Comparison of ENCODE assay signal across 11 mouse cellular contexts in the genomic region with DNA sequence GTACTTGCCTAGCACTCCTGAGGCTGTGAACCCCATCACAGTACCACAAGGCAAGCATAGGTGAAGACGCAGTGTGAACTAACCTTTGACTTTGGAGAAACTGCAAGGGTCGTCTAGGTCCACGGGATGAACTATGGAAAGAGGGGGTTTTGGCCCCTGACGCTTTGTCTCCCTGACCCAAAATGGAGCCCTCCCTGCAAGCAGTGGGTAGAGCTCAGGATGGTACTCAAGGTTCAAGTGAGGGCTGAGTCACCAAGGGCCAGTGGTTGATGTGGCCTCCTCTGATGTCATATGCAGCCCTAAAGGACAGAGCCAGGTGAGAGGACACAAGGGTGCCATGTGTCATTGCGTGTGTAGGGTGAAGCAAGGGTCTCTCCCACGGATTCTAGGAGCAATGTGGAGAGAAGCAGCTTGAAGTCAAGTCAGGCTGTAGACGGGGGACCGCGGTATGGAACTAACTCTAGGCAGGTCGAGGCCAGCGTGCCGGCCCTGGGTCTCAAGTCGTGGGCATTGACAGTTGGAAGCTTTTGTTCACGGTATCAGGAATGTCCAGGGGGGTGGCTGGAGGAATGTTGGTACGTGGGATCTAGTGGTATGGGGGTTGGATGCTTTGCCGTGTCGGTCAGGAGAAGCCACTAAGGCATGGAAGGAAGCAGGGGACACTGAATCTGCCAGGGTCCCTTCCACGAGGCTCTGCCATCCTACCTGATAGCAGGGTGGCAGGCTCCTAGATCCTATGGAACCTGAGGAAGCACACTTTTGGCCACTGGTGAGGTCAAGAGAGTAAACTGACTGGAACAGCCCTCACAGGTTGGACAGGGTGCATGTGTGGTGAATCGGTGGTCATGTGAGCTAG. TPM values are rescaled to one million over a fixed set of nuclear protein-coding genes. Genes with fewer than 3 reads are reported as not detected.
DNase-seq lines count a peak whose midpoint lies in the region; ATAC-seq and TF ChIP-seq lines count a peak whose summit lies in the region.
"Had no signal": no experiment of that assay in that cellular context is flagged by ENCODE, and none has a peak within 500 bp of the region (broad histone marks: within the 10 kb centered on the region; RNA-seq: fewer than 3 reads in every experiment).

No protein-coding gene starts in this region.

- intact Hi-C loops in left cerebral cortex, adult 2 months (cut with DNase I): no loop called here

- H3K27me3 ChIP-seq in heart, embryonic 10.5 days (ENCODE audit: insufficient read depth, poor library complexity, severe bottlenecking): no peaks in the 10 kb centered on the region
- H3K27me3 ChIP-seq in liver, embryonic 12.5 days (replicated peaks): no peaks in the 10 kb centered on the region
- H3K27me3 ChIP-seq in forebrain, embryonic 11.5 days (ENCODE audit: control insufficient read depth, insufficient read depth, low read length): no peaks in the 10 kb centered on the region
- H3K27me3 ChIP-seq: CH12.LX; forebrain, embryonic 15.5 days; intestine, embryonic 15.5 days had no signal

- peak overlapping the region; percentile 97 for H3K27ac ChIP-seq in heart, embryonic 10.5 days
- peak overlapping the region; percentile 91 for H3K27ac ChIP-seq in left cerebral cortex, adult 2 months
- H3K27ac ChIP-seq in liver, embryonic 12.5 days: peak overlapping the region; percentile 98
- no peak overlapping the region for H3K27ac ChIP-seq in forebrain, embryonic 11.5 days (ENCODE audit: low read depth, low read length)

- no peak overlapping the region for H3K4me2 ChIP-seq in liver, embryonic 12.5 days
- H3K4me2 ChIP-seq in forebrain, embryonic 11.5 days (ENCODE audit: low read depth, low read length, severe bottlenecking): no peak overlapping the region
- H3K4me2 ChIP-seq: forebrain, embryonic 15.5 days had no signal

- peaks cover 87% of the 10 kb centered on the region for H3K4me1 ChIP-seq in heart, embryonic 10.5 days
- H3K4me1 ChIP-seq in liver, embryonic 12.5 days: peaks cover 53% of the 10 kb centered on the region
- peaks cover 5% of the 10 kb centered on the region; the same call in 1 of the 2 replicates for H3K4me1 ChIP-seq in forebrain, embryonic 11.5 days (replicated peaks; ENCODE audit: control insufficient read depth, insufficient read depth, low read length)

- H3K4me3 ChIP-seq in heart, embryonic 10.5 days: no peak overlapping the region
- no peak overlapping the region for H3K4me3 ChIP-seq in left cerebral cortex, adult 2 months
- H3K4me3 ChIP-seq in liver, embryonic 12.5 days: no peak overlapping the region
- H3K4me3 ChIP-seq in forebrain, embryonic 11.5 days (ENCODE audit: low read depth, low read length): no peak overlapping the region
- H3K4me3 ChIP-seq: forebrain, embryonic 15.5 days; intestine, embryonic 15.5 days had no signal

- WGBS in heart, embryonic 10.5 days: 91% methylated on average over 19 of the region's 19 CpGs
- WGBS in liver, embryonic 12.5 days (ENCODE audit: insufficient replicate concordance): 84% methylated on average over 19 of the region's 19 CpGs
- 94% methylated on average over 19 of the region's 19 CpGs for WGBS in forebrain, embryonic 11.5 days

- H3K36me3 ChIP-seq in heart, embryonic 10.5 days: peaks cover 42% of the 10 kb centered on the region
- peaks cover 52% of the 10 kb centered on the region for H3K36me3 ChIP-seq in liver, embryonic 12.5 days
- H3K36me3 ChIP-seq in forebrain, embryonic 11.5 days (ENCODE audit: control insufficient read depth, insufficient read depth, low read length): no peaks in the 10 kb centered on the region; the same call in 1 of the 2 replicates

- no peak for ATAC-seq in liver, embryonic 12.5 days
- ATAC-seq in forebrain, embryonic 11.5 days (replicated peaks; ENCODE audit: low FRiP score): no peak
- ATAC-seq: forebrain, embryonic 15.5 days; intestine, embryonic 15.5 days had no signal

- no peak for TF ChIP-seq CTCF in left cerebral cortex, adult 2 months (IDR thresholded peaks at IDR 0.05)

- no peak overlapping the region for H3K9ac ChIP-seq in liver, embryonic 12.5 days
- no peak overlapping the region for H3K9ac ChIP-seq in forebrain, embryonic 11.5 days (ENCODE audit: low read length)
- H3K9ac ChIP-seq: forebrain, embryonic 15.5 days; intestine, embryonic 15.5 days had no signal

- peak; percentile 40 to 72 for DNase-seq in adrenal gland, adult (ENCODE audit: inconsistent age in 2 of 2, low spot score in 1 of 2)
- DNase-seq in adrenal gland, postnatal 10 days: no peak
- DNase-seq in heart, embryonic 10.5 days (ENCODE audit: low spot score): no peak
- DNase-seq in heart, adult 18-20 months: no peak
- no peak for DNase-seq in left cerebral cortex, adult 2 months (ENCODE audit: extremely low spot score in 1 of 2, low spot score in 2 of 2)
- DNase-seq in left cerebral cortex, adult 18-20 months (ENCODE audit: low spot score in 2 of 2): no peak
- no peak for DNase-seq in forebrain, embryonic 11.5 days (ENCODE audit: low spot score)

- H3K9me3 ChIP-seq in heart, embryonic 10.5 days: no peaks in the 10 kb centered on the region
- H3K9me3 ChIP-seq in liver, embryonic 12.5 days (replicated peaks): no peaks in the 10 kb centered on the region
- no peaks in the 10 kb centered on the region for H3K9me3 ChIP-seq in forebrain, embryonic 11.5 days (ENCODE audit: control insufficient read depth, low read length)
- H3K9me3 ChIP-seq: forebrain, embryonic 15.5 days; intestine, embryonic 15.5 days had no signal

RNA-seq across cellular contexts. Expression of gene Mnt, which starts 9.4 kb away (rescaled TPM):
- total RNA-seq in adrenal gland, postnatal 10 days (2021): 10 to 100 TPM; 19.1 to 20.6 TPM
- 3.2 and 3.8 TPM in 2 replicates for polyA plus RNA-seq in heart, embryonic 10.5 days (2016; fragmentation: Nextera tagmentation; extraction: Ambion mirVana)
- 1 to 10 TPM; 5.8 to 6.3 TPM for total RNA-seq in heart, adult 18-20 months (2021)
- 10 to 100 TPM; 32.4 to 37.3 TPM for total RNA-seq in left cerebral cortex, adult 2 months (2021)
- total RNA-seq in left cerebral cortex, adult 18-20 months (2021): 10 to 100 TPM; 35.1 to 36.0 TPM
- 1.9 and 2.0 TPM in 2 replicates for polyA plus RNA-seq in liver, embryonic 12.5 days (2016; fragmentation: Nextera tagmentation; extraction: Ambion mirVana)
- polyA plus RNA-seq in forebrain, embryonic 11.5 days (2014; fragmentation: Nextera tagmentation; extraction: Ambion mirVana): 5.8 and 6.0 TPM in 2 replicates

RNA-seq across cellular contexts. Expression of gene Sgsm2, which starts 56.8 kb away (rescaled TPM):
- 10 to 100 TPM; 18.3 to 25.3 TPM for total RNA-seq in adrenal gland, postnatal 10 days (2021)
- 5.5 and 5.8 TPM in 2 replicates for polyA plus RNA-seq in heart, embryonic 10.5 days (2016; fragmentation: Nextera tagmentation; extraction: Ambion mirVana)
- 1 to 10 TPM; 5.3 to 5.7 TPM for total RNA-seq in heart, adult 18-20 months (2021)
- total RNA-seq in left cerebral cortex, adult 2 months (2021): 10 to 100 TPM; 83.1 to 94.5 TPM
- total RNA-seq in left cerebral cortex, adult 18-20 months (2021): 10 to 100 TPM; 85.2 to 93.8 TPM
- 2.6 and 2.9 TPM in 2 replicates for polyA plus RNA-seq in liver, embryonic 12.5 days (2016; fragmentation: Nextera tagmentation; extraction: Ambion mirVana)
- polyA plus RNA-seq in forebrain, embryonic 11.5 days (2014; fragmentation: Nextera tagmentation; extraction: Ambion mirVana): 8.6 and 9.2 TPM in 2 replicates

RNA-seq across cellular contexts. Expression of gene Tsr1, which starts 57.8 kb away (rescaled TPM):
- total RNA-seq in adrenal gland, postnatal 10 days (2021): 10 to 100 TPM; 34.6 to 39.2 TPM
- 41.0 and 52.7 TPM in 2 replicates for polyA plus RNA-seq in heart, embryonic 10.5 days (2016; fragmentation: Nextera tagmentation; extraction: Ambion mirVana)
- total RNA-seq in heart, adult 18-20 months (2021): 10 to 100 TPM; 18.4 to 20.4 TPM
- total RNA-seq in left cerebral cortex, adult 2 months (2021): 10 to 100 TPM; 28.2 to 34.0 TPM
- 10 to 100 TPM; 29.9 to 31.1 TPM for total RNA-seq in left cerebral cortex, adult 18-20 months (2021)
- 45.5 and 47.1 TPM in 2 replicates for polyA plus RNA-seq in liver, embryonic 12.5 days (2016; fragmentation: Nextera tagmentation; extraction: Ambion mirVana)
- polyA plus RNA-seq in forebrain, embryonic 11.5 days (2014; fragmentation: Nextera tagmentation; extraction: Ambion mirVana): 54.0 and 57.4 TPM in 2 replicates

Comparison
In these comparisons a context has a peak if more than half of its experiments do, and no peak if none do; other contexts are left out.
1. DNase-seq: peak in adrenal gland, adult (2 of 2); none in adrenal gland, postnatal 10 days (single experiment), heart, embryonic 10.5 days (single experiment), heart, adult 18-20 months (0 of 2), left cerebral cortex, adult 2 months (0 of 2), left cerebral cortex, adult 18-20 months (0 of 2) and forebrain, embryonic 11.5 days (single experiment).